Mouse (Mus musculus) adrenal gland, postnatal 10 days (tissue): ENCODE data around the gene Tas2r138. TPM values are rescaled to one million over a fixed set of nuclear protein-coding genes. Genes with fewer than 3 reads are reported as not detected.
"Not testable (repeated sequence)": the region's sequence is repeated elsewhere in the genome, so short reads cannot be mapped to it uniquely, and the experiment has no call there.

ENCODE experiments used
- DNase-seq: peaks from one replicate; pipeline ENCODE4 v3.0.0; 2021; ENCODE audit warnings: mixed read lengths
- long read RNA-seq, 2 experiments: library from polyadenylated mRNA; stranded (forward); transcript quantifications; one replicate each; pipeline ENCODE4 v2.0.0; 2021
- total RNA-seq, 2 experiments: library from RNA; stranded (reverse); gene quantifications; 2 replicates each; pipeline ENCODE4 v1.2.3; 2021

The Tas2r138 gene
- total RNA-seq: not detected
- long read RNA-seq, experiment 1: 0 reads
- long read RNA-seq, experiment 2: 0 reads

DNA sequence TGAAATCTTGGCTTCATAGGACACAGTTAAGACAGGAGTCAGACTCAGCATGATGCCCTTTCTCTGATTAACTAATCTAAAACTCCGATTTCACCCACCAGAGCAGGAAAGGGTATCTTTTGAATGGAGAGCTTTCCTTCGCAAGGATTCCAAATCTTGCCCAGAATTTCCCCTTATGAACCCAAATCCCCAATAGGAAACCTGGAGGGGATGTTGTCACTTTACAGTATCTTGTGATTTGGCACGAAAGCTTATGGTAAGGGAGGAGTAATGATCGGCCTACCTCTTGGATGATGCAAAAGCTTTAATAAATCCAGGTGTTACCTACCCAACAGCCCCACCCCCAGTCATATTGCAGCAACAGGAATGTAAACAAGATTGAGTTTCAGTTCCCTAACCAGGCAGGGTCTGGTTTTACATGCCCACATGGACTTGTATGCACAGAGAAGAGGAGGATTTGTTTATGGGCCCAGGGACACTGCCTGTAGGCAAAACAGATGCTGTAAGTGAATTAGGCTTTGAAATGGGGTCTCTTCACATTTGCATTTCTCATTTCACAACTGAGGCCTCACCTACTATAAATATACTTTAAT lies at the start of gene Tas2r138:
TSS of gene Tas2r138 (minus strand) at position 51 of the 593 bp plus-strand sequence.
- DNase-seq: no peak

DNA sequence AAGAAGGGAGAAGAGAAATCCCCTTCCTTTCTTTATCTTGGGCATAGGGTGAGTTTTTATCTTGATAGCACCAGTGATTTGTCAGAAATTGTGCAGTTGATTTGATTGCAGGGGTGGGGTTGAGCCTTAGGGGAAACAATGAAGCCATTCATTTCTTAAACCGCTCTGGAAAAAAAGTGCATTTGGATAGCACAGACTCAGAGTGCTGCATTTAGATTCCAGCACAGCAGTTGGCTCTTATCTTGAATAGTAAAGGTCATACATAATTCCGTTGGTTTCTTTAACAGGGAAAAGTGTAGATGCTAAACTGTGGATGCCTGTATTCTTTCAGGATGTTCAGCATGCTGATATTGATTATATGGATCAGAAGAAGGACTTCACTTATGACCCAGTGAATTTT lies 47.8 kb upstream of the Tas2r138 start:
- no peak for DNase-seq

DNA sequence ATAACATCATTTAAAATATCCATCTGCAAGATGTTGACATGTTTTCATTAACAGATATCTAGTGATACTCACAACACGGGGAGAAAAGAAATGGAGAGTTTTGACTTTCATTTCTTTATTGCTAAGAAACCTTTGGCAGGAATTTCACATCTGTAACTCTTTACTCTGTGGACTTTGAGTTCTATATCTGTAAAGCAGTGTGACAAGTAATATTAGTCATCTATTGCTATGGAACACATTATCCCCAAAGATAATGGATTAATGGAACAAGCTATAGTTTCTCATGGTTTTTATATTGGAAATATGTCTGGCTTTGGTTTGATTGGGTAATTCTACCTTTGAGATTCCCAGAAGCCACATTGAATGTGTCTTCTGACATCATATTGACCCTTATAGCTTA lies 37.8 kb upstream of the Tas2r138 start:
- no peak for DNase-seq

DNA sequence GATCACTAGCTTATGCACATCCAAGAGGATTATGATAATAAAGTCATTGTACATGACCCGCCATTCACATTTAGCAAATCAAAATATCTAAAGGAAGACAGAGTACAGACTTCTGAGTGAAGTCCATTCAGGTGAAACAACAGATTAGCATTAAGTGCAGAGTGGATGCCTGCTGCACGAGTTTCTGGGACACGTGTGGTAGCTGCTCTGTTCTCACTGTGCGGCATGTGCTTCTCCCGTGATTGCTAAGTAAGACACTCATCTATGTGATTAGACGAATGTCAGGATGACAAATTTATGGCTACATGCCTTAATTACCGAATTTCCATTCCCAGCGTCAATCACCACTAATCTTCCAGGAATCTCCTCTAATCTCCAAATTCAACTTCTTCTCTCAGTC lies 32.6 kb upstream of the Tas2r138 start:
- DNase-seq: no peak

DNA sequence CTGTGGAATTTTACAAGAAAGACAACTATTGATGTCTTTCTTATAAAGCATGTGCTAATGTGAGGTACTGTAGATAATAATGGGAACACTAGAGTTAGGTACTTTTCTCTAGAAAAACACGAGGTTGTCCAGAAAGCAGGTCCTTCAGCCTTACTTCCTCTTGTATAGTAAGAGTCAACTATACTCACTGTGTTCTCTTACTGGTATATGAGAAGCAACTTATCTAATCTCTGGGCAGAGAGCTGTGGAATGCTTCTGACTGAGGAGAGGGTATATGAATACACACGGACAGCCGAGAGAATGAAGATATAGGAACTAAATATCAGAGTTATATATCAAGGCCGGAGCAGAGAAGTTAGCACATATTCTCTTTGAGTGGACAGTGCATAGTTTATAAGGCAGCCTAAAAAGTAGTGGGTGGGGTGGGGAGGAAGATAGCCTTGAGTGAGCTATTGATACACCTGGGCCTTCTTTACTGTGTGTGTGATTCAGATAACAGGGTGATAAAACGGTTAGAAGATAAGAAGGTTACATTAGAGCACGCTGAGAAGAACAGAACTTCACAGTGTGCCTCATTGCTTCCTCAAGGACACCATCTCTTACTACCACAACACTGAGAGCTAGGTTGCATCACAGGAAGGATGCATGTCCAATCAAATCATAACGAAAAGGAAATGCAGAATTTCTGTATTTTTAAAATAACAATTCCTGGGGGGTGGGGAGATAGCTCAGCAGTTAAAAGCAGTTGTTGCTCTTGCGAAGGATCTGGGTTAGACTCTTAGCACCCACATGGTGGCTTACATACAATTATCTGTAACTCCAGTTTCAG lies 27.8 kb upstream of the Tas2r138 start:
- no peak for DNase-seq

DNA sequence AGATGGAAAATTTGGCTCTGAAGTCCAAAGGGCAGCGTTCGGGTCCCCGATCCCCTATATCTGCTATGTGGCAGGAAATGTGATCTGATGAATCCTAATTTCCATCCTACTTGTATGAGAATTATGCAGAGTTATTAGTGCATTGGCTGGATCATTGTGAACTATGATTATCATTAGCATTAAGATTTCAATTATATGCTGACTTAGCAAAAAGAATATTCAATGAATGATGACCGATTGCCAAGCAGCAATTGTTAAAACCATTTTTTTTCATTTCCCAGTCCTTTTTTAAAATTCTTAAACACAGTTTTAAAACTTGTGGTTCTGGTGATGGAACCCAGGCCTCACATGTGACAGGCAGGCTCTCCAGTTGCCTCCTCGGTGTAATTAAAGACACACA lies 24.6 kb upstream of the Tas2r138 start:
- DNase-seq: no peak

DNA sequence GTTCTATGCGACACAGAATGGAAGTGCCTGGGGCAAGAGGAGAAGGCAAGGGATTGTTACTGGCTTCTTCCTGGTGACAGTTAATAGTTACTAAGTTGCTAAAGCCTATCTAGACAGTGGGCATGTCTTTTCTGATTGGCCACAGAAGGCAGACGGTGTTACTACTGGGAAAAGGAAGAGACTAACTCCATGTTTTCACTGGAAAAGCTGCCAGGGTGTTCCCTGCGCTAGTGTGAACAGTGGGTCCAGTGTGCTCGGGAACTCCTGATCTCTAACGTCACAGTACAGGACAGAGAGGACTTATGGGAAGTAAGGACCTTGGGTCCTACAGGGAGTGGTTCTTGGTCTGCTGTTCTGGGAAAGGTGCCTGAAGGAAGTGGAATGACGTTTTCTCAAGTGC lies 22.4 kb upstream of the Tas2r138 start:
- DNase-seq: no peak

DNA sequence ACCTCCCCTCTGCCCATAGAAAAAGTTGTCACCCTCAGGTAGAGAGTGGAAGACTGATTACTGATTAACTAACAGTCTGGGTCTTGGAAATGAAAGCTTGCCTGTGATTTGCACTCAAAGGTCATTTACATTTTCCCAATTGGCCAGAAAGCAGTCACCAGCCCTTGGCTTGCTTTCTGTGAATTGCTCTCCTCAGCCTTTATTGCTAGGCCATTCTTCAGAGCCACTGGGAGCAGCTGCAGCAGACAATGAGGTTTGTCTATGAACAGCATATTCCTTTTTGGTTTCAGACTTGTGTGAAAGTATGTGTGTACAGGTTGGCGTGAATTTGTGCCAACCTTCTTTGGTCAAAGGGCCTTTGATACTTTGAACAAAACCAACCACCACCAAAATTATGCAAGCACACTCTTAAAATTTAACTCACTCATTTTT lies 21.5 kb upstream of the Tas2r138 start:
- DNase-seq: no peak

DNA sequence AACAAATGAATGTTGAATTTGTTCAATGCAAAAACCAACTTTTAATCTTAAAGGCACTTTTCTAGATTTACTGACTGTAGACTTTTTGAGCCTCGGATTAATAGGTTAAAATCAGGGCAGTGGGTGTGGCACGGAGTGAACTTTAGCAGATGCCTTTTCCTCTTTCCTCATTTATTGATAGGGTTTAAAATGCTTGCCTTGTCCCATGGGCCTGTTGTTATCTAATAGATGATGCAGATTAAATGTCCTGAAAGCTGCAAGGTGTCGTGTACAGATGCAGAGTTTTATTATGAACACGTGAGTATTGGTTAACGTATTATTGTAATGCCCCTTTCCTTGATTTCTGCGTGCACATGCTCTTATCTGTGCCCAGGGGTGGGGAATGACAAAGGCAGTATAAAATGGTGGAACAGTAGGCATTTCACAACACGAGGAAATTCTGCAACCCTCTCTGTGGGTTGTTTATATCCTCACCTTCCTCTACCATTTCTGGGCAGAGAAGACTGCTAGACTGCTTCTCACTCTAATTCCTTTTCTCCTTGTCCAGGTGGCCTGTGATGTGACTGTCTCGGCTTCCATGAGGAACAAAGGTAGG lies 15.4 kb upstream of the Tas2r138 start, which contains the start of gene Mgam:
TSS of gene Mgam (plus strand) at position 426 of the 595 bp plus-strand sequence.
- DNase-seq: no peak

DNA sequence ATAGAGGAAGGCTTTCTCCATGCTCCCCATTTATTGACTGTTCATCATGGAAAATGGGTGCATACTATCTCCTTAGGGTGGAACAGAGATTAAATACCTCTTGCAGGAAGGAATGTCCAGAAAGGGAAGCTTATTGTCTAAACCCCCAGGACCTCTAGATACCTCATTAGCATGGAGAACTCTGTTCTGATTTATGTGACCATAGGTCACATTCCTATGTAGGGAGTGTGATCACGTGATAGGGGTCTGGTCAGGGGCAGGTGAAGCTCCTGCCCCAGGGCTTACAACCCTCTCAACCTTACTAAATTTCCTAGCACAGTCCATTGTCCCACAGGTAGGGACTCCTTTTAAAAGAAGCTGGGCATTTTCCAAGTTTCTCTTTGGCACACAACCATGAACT lies 13.0 kb upstream of the Tas2r138 start:
- DNase-seq: no peak

DNA sequence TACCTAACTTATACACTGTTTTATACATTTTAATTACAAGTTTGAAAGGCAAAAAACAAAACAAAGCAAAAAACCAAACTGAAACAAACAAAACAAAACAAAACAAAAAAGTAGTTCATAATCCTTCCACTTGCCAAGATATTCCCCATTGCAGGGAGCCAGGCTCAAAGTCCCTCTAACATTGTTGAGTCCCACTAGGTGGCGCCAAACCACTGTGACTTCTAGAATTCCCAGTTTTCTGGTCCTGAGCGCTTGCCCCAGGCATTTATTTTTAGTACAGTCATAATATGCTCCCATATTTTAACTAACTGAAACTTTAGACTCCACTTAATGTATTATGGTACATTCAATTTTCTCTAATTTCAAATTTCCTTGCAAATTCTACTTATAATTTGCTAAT lies 4.9 kb upstream of the Tas2r138 start:
- DNase-seq: peak; percentile 84

DNA sequence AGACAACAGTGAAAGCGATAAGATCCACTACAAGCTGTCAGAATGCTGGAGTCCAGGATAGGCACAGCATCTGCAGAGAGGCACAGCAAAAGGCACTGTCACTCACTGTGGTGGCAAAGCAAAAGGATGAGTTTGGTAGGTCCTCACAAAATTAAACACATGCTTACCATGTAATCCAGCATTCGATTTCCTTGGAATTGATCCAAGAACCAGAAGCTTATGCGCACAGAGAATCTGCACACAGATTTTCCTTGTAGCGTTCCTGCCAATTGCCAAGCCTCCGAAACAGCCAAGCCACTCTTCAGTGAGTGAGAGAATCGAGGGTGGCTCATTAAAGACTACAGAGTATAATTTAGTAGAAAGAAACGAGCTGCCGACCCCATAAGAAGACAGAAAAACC lies 2.9 kb downstream of the Tas2r138 start:
- no peak for DNase-seq

DNA sequence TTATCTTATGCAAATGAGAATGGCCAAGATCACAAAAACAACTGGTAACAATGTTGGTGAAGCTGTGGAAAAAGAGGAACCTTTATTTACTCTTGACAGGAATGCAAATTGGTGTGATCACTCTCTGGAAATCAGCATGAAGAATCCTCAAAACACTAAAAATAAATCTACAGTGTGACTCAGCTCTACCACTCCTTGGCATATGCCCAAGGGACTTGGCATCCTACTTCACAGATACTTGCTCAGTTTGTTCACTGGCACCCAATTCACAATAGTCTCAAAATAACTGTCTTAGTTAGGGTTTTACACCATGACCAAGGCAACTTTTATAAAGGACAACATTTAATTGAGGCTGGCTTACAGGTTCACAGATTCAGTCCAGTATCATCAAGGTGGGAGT lies 5.7 kb downstream of the Tas2r138 start:
- peak; percentile 53 for DNase-seq

DNA sequence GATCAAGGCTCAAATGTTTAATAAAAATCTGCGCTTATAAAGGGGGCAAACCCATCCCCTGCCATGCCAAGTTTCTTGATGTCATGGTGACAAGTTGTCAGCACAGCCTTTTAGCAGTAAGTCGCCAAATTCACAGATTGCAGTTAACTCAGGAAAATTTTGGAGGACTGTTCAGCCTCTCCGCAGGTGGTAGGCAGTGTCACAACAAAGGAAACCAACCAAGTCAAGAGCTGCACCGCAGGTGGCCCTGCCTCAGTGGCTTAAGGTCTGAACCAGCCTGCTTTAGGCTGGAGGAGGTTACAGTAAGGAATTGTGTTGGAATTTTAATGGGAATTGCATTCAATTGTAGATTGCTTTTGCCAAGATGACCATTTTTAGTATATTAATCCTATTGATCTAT lies 14.6 kb downstream of the Tas2r138 start:
- not testable (repeated sequence) for DNase-seq

DNA sequence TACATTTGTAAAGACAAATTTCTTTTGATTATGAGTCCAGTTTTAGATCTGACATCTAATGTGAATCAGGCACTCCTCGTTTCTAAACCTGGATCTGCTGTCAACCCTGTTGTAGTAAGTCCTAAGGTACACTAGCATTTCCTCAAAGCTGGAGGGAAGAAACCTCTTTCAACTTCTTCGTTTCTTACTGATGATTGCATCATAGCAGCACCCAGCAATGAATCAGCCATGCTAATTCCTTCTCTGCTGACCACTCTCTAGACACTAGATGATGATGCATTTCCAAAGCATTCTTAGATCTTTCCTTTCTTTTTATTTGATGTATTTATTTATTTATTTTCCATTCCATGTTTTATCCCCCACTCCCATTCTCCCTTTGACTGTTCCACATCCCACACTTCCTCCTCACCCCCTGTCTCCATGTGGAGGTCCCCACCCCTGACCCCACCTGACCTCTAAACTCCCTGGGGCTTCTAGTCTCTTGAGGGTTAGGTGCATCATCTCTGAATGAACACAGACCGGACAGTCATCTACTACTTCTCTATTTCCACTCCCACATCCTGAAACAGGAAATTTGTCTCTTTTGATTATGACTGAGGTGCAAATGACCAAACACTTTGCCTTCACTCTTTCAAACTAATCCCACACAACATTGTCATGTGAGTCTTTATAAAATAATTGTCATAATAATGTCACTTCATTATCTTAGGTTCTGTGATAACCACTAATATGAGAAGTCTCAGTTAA lies 18.1 kb downstream of the Tas2r138 start:
- DNase-seq: no peak

DNA sequence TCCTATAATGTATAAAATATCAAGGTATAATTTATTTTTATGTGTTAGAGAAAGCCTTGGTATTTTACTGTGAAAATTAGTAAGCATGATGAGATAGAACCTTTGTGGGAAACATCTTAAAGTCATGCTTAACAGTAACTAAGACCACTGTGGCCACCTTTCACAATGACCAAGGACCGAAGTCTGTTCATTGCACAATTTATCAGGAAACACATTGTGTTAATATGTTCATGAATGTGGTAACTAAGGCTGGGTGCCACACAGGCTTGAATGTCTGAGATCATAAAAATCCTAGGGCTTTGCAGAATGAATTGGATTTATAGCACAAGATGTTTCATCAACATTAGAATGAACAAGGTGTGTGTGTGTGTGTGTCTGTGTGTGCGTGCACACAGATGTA lies 24.8 kb downstream of the Tas2r138 start:
- DNase-seq: no peak

DNA sequence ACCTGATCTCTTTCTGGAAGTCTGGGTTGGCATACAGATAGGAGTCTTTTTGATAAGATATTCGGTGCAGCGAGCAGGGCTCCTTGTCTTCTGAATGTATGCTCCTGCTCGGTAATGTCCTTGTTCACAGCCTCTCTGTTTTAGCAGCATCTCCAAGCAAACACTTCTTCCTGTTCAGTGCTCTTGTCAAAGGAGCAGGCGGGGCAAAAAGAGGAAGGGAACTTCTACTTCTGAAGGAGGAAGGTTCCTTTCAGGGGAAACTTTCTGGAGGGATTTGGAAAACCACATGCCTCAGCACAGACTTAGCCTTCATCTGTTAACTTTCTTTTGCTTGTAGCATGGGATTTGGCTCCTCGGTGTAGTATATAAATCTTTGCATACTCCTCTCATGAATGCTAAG lies 27.5 kb downstream of the Tas2r138 start, which contains the start of gene Clec5a:
TSS of gene Clec5a (minus strand) at position 177 of the 400 bp plus-strand sequence.
- DNase-seq: no peak

DNA sequence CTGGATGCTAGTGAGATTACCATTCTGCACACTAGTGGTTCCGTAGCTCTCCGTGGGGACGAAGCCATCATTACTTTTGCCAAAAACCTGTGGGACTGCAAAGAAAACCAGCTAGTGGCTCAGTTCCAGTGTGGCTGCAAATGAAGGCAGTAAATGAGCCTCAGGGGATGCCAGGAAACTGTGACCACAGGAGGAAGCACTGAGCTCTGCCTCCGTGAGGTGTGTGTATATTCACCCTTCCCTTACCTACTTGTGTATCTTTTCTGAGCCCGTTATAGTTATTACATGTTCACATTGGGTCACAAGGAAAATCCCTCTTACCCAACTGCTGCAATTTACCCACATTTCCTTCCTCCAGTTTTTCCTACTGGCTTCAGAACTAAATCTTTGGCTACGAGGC lies 28.8 kb downstream of the Tas2r138 start:
- no peak for DNase-seq

DNA sequence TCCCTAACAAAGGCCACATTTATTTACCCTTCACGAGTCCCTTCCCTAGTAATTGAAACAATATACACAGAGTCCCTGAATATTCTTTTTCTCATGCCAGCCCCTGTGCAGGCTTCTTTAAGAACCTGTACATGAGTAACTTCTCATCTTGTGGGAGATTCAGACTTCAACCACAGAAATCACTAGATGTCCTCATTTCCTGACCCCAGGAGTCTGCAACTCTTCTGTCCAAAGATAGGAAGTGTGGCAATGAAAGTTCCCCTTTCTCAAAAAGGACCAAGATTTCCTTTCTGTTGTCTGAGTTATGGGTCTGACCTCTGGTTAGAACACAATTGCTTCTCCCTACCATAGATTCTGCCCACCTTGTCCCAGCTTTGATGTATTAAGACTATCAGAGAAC lies 36.8 kb downstream of the Tas2r138 start:
- DNase-seq: no peak

DNA sequence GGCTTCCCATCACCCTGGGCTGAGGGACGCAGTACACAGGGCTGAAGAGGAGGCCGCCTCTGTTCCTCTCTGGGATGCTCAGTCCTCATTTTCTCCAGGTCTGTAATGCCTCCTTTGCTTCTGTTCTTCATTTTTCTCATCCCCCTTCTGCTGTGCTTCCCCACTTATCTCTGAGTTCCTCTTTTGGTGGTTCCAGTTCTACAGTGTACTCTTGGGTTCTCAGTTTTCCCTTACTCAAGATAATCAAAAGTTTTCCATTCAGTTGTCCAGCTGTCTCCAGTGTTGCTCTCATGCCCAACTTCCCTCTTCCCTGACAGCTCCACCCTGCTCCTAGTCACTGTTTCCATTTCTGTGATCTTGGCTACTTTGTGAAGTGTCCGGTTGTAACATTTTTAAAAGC lies 39.5 kb downstream of the Tas2r138 start:
- no peak for DNase-seq

DNA sequence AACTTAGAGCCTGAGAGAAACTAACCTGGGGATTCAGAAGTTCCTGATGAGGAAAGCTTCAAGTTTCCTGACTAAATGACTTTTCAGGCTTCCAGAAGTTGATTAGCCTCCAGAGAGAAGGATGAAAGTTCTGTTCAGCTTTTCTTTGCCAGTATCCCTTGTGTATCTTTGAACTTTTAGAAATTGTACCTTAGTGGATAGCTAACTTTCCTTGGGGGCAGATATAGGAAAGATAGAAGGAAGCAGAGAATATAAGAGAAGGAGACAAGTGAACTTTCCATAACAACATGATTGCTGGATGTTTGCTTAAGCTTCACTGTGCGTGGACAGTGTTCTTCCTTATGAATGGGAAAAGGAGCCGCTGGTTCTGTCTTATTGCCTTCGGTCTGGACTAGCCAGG lies 43.9 kb downstream of the Tas2r138 start, which contains the start of gene Olfr460:
TSS of gene Olfr460 (plus strand) at position 301 of the 400 bp plus-strand sequence.
- no peak for DNase-seq
